Mouse (Mus musculus) adrenal gland, adult 2 months (tissue): ENCODE data around the gene Dzank1. TPM values are rescaled to one million over a fixed set of nuclear protein-coding genes. Genes with fewer than 3 reads are reported as not detected.

Source experiments
- DNase-seq: peaks from one replicate; pipeline ENCODE4 v3.0.0; 2021
- polyA plus RNA-seq: library from polyadenylated mRNA; depleted of rRNA; stranded (reverse); fragments of >200 nt; gene quantifications from 2 replicates; pipeline ENCODE4 v1.2.3, GENCODE M21; 2012
- total RNA-seq, 2 experiments: library from RNA; stranded (reverse); gene quantifications; 2 replicates each; pipeline ENCODE4 v1.2.3; 2021

Dzank1 gene
- total and polyA plus RNA-seq, 3 experiments = 0.54 to 4.8 (median 4.2) TPM

GRCm38 (mm10) chr2:144465876-144466575 is 61.2 kb downstream of the Dzank1 start:
- DNase-seq = no peak

GRCm38 (mm10) chr2:144464799-144465760 is 62.1 kb downstream of the Dzank1 start:
- peak; percentile 72 for DNase-seq

- peak; percentile 45 for DNase-seq
Observed at GRCm38 (mm10) chr2:144464182-144464581, 63.0 kb downstream of the Dzank1 start.

GRCm38 (mm10) chr2:144458975-144459754 is 68.0 kb downstream of the Dzank1 start:
- DNase-seq = peak; percentile 91

DNA sequence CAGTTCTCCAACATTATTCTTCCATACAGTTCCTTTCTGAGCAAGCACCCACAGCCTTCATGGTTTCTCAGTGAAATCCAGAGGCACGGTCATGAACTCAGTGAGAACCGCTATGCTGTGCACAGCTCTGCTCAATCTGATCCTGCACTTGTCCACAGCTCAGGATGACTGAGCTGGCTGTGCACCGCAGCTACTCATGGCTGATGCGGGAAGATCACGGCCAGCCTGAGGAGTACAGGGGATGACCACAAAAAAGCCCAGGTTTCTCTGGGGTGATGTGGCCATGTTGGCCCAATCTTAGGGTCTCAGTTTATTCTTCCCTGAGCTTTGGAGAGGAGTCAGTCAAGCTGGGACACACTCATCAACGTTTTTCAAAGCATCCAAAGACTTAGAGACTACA is 68.9 kb downstream of the Dzank1 start:
- no peak for DNase-seq

GRCm38 (mm10) chr2:144452364-144453008 is 74.7 kb downstream of the Dzank1 start:
- peak; percentile 77 for DNase-seq

- DNase-seq = no peak
Observed at GRCm38 (mm10) chr2:144450378-144450777, 76.8 kb downstream of the Dzank1 start.

DNA sequence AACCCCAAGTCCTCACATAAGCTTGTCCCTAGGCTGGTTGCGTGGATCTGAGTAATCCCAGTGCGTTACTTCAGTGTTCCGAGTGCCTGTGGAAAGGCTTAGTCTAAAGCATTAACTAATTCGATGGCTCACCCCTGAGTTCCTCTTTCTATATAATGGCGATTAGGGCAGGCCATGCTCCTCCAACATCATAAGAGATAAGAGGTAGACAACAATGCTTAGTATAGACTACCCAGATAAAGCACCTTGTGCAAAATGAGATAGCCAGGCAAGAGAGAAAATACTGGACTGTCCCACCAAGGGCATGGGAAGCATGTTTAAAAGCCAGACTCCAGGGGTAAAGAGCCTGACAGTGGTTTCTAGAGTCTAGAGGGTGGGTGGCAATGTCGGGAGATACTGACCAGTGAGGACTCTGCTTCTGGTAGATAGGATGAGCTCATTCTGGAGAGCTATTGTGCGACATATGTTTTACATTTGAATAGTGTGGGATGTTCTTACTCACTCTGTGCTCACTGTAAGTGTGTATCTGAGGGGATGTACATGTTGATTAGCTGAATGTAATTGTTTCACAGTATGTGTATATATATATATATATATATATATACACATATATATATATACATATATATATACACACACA is 80.7 kb downstream of the Dzank1 start:
- no peak for DNase-seq

- DNase-seq = peak; percentile 78
Observed at GRCm38 (mm10) chr2:144441386-144441915, 85.8 kb downstream of the Dzank1 start.

DNA sequence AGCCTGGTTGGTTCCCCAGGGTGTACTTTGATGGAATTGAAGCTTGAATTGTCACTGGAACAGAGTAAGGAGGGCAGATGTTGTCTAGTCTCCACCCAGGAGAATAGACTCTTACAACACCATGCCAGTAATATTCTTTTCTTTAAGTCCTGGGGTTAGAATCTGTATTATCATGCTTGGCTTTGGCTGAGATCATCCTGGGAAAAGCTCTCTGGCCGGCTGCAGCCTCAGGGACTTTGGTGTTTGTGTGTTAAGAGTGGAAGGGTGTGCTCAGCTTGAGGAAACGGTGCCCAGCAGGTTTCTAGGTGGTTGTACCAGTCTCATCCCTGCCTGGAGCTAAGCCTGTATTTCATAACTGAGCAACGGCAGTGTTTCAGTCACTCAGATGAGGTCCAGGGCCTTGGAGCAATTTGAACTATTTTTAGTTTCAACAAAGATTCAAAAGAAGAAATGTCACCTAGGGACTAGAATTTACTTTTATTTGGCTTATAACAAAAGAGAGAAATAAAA is 88.0 kb downstream of the Dzank1 start:
- DNase-seq = no peak

DNA sequence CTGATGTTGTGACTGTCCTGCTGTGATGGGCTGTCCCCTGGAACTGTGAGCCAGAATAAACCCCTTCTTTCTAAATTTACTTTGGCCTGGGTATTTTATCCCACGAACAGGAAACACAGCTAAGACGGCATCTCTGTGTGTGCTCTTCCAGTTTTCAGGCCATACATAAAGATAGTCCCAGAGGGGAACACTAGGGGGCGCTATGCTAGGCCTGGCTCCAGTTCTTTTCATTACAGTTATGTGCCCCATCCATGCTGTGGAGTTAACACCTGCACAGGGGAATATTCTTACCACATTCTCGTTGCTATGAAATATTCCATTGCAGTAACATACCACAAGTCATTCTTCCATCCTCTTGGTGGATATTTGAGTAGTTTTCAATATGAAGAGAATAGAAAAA is 88.8 kb downstream of the Dzank1 start:
- no peak for DNase-seq

- no peak for DNase-seq
Observed at GRCm38 (mm10) chr2:144435679-144436078, 91.5 kb downstream of the Dzank1 start.

GRCm38 (mm10) chr2:144431286-144431825 is 95.9 kb downstream of the Dzank1 start:
- DNase-seq = no peak

DNA sequence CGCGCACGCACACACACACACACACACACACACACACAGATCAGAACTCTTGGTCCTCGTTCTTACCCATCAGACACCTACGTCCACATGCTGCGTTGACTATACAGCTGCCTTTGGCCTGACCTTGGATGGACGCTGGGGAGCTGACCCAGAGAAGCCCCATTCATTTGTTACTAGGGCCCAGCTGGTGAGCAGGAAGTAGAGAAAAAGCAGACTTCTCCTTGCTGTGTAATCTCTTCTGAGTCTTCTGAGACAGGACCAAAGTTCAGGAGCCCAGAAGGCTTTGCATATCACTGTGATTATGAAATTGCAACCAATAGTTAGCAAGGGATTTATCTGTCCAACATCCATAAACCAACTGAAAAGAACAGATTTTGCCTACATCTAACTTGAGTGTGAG is 98.0 kb downstream of the Dzank1 start:
- no peak for DNase-seq

- no peak for DNase-seq
Observed at GRCm38 (mm10) chr2:144428659-144429058, 98.6 kb downstream of the Dzank1 start.

GRCm38 (mm10) chr2:144427852-144428251 is 99.4 kb downstream of the Dzank1 start:
- no peak for DNase-seq

- DNase-seq = no peak
Observed at GRCm38 (mm10) chr2:144425761-144426160, 101.5 kb downstream of the Dzank1 start.

- DNase-seq = no peak
Observed at GRCm38 (mm10) chr2:144422094-144422675, 105.0 kb downstream of the Dzank1 start.
